Mouse (Mus musculus) kidney, postnatal 0 days (tissue): ENCODE measurements around the gene Ino80d. TPM values are rescaled to one million over a fixed set of nuclear protein-coding genes. Genes with fewer than 3 reads are reported as not detected.
A peak's percentile ranks its signal among the peaks of the same experiment; 100 is the strongest.

Source experiments
- ATAC-seq: fragments of 200-750 bp; cut with Nextera tagmentation; replicated peaks from 2 replicates; pipeline ENCODE4 v1.8.0; 2017; ENCODE audit warnings: low read depth, moderate number of reproducible peaks, moderate TSS enrichment, moderate library complexity; ENCODE audit not compliant: low FRiP score
- DNase-seq: peaks from one replicate; pipeline ENCODE4 v3.0.0-alpha.2; 2016; ENCODE audit warnings: low spot score
- H3K27ac ChIP-seq: fragments of 300-500 bp; sonication (generic); 2 replicates; pipeline ENCODE4 v1.5.1; 2014; ENCODE audit warnings: mild to moderate bottlenecking
- H3K27me3 ChIP-seq: fragments of 300-500 bp; sonication (generic); 2 replicates; pipeline ENCODE4 v1.6.1; 2014; ENCODE audit warnings: low read length, mixed read lengths; ENCODE audit not compliant: insufficient read depth
- H3K36me3 ChIP-seq: fragments of 300-500 bp; sonication (generic); 2 replicates; pipeline ENCODE4 v1.6.1; 2014; ENCODE audit warnings: low read length, mixed read lengths; ENCODE audit not compliant: insufficient read depth
- H3K4me1 ChIP-seq: fragments of 300-500 bp; sonication (generic); replicated peaks from 2 replicates; pipeline ENCODE4 v1.6.1; 2014; ENCODE audit warnings: antibody characterized with exemption, low read length, mixed read lengths; ENCODE audit not compliant: insufficient read depth
- H3K4me2 ChIP-seq: fragments of 300-500 bp; sonication (generic); 2 replicates; pipeline ENCODE4 v1.6.1; 2014; ENCODE audit warnings: mild to moderate bottlenecking, low read length, moderate library complexity, mixed read lengths
- H3K4me3 ChIP-seq: fragments of 300-500 bp; sonication (generic); replicated peaks from 2 replicates; pipeline ENCODE4 v1.5.1; 2014; ENCODE audit warnings: low read depth, low read length
- H3K9ac ChIP-seq: fragments of 300-500 bp; sonication (generic); 2 replicates; pipeline ENCODE4 v1.6.1; 2014; ENCODE audit warnings: low read depth, low read length
- H3K9me3 ChIP-seq: fragments of 300-500 bp; sonication (generic); replicated peaks from 2 replicates; pipeline ENCODE4 v1.6.1; 2016; ENCODE audit warnings: low read length, inconsistent platforms, mixed read lengths
- CTCF ChIP-seq: IDR thresholded peaks from 2 replicates; pipeline ENCODE4 v1.5.1; 2016; ENCODE audit warnings: antibody characterized with exemption, low read depth, mild to moderate bottlenecking, moderate library complexity
- WGBS: fragments of 180-500 bp; shearing (Covaris S2); extraction: QIAGEN DNeasy Blood & Tissue Kit; methylation state at CpG from one replicate; pipeline ENCODE4 v1.1.7; 2014; 5-methylcytosine and 5-hydroxymethylcytosine counted together
- polyA plus RNA-seq: library from polyadenylated mRNA; unstranded; fragments of >200 nt; fragmentation: Nextera tagmentation; extraction: Ambion mirVana; gene quantifications from 2 replicates; pipeline ENCODE4 v1.2.1, GENCODE M21; 2015

Gene Ino80d
- polyA plus RNA-seq, 1 experiment from 2014 or later: 6.5 TPM

GRCm38 (mm10) chr1:63032929-63033328 lies 81.5 kb downstream of the Ino80d start:
- DNase-seq (no peak), ATAC-seq (no peak)
- TF ChIP-seq CTCF: no peak
- H3K4me1 ChIP-seq: no peaks in the 10 kb centered on the region
- H3K9ac ChIP-seq: no peak overlapping the region
- no peaks in the 10 kb centered on the region for H3K9me3 ChIP-seq
- no peaks in the 10 kb centered on the region for H3K27me3 ChIP-seq
- WGBS: 72% methylated on average over 3 of the region's 3 CpGs
- H3K27ac ChIP-seq: no peak overlapping the region
- H3K36me3 ChIP-seq: no peaks in the 10 kb centered on the region
- no peak overlapping the region for H3K4me2 ChIP-seq
- no peak overlapping the region for H3K4me3 ChIP-seq

- no peak overlapping the region for H3K27ac ChIP-seq
- H3K9ac ChIP-seq: no peak overlapping the region
- ATAC-seq (no peak), DNase-seq (no peak)
- no peak for TF ChIP-seq CTCF
- no peaks in the 10 kb centered on the region for H3K9me3 ChIP-seq
- H3K4me2 ChIP-seq: no peak overlapping the region
- H3K36me3 ChIP-seq: no peaks in the 10 kb centered on the region
- H3K27me3 ChIP-seq: no peaks in the 10 kb centered on the region
- no peak overlapping the region for H3K4me3 ChIP-seq
- no peaks in the 10 kb centered on the region for H3K4me1 ChIP-seq
- 12% methylated on average over 2 of the region's 2 CpGs for WGBS
Measured at GRCm38 (mm10) chr1:63019916-63020315, 94.6 kb downstream of the Ino80d start.

- Histone ChIP-seq H3K9me3 (0 out of 2 replicates have a peak, but pooled peaks cover 2% of the 10 kb centered on the region), H3K9ac (no peak overlapping the region), H3K4me1 (no peaks in the 10 kb centered on the region), H3K4me2 (no peak overlapping the region), H3K4me3 (no peak overlapping the region), H3K27me3 (no peaks in the 10 kb centered on the region), H3K27ac (no peak overlapping the region), H3K36me3 (no peaks in the 10 kb centered on the region)
- 40% methylated on average over 12 of the region's 12 CpGs for WGBS
- ATAC-seq (peak; percentile 75), DNase-seq (no peak)
- no peak for TF ChIP-seq CTCF
Measured at GRCm38 (mm10) chr1:63005013-63005646, 109.3 kb downstream of the Ino80d start.

DNA sequence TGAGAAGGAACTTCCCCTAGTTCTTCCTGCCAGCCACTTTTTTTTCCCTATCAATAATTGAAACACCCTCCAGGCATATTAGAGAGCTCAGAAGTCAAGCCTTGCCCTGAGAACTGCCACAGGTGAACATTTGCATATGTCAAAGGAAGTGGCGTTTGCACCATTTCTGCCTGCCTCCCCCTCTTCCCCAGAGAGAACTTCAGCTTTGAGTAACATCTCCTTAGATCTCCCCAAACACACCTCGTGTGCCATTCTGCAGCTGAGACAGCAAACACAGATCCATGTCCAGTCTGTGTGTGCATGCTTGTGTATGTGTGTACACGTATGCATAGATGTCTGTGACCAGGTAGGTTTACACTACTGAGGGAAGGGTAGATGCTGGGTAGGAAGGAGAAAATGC lies 112.6 kb downstream of the Ino80d start:
- ATAC-seq (no peak), DNase-seq (no peak)
- Histone ChIP-seq H3K27me3 (no peaks in the 10 kb centered on the region), H3K9me3 (no peaks in the 10 kb centered on the region), H3K9ac (no peak overlapping the region), H3K4me2 (no peak overlapping the region), H3K36me3 (no peaks in the 10 kb centered on the region), H3K4me1 (no peaks in the 10 kb centered on the region), H3K27ac (no peak overlapping the region), H3K4me3 (no peak overlapping the region)
- no peak for TF ChIP-seq CTCF
- 59% methylated on average over 3 of the region's 3 CpGs for WGBS

GRCm38 (mm10) chr1:62993348-62993747 lies 121.1 kb downstream of the Ino80d start:
- Histone ChIP-seq H3K9me3 (no peaks in the 10 kb centered on the region), H3K9ac (no peak overlapping the region), H3K4me3 (no peak overlapping the region), H3K4me1 (0 out of 2 replicates have a peak, but pooled peaks cover 2% of the 10 kb centered on the region), H3K4me2 (no peak overlapping the region), H3K27ac (no peak overlapping the region), H3K27me3 (no peaks in the 10 kb centered on the region), H3K36me3 (no peaks in the 10 kb centered on the region)
- 6% methylated on average over 1 of the region's 1 CpGs for WGBS
- TF ChIP-seq CTCF: no peak
- ATAC-seq (no peak), DNase-seq (no peak)

GRCm38 (mm10) chr1:62992648-62993047 lies 121.8 kb downstream of the Ino80d start:
- no peaks in the 10 kb centered on the region for H3K9me3 ChIP-seq
- no peak overlapping the region for H3K9ac ChIP-seq
- TF ChIP-seq CTCF: no peak
- H3K36me3 ChIP-seq: no peaks in the 10 kb centered on the region
- DNase-seq: no peak
- no peak overlapping the region for H3K27ac ChIP-seq
- WGBS: 57% methylated on average over 5 of the region's 5 CpGs
- ATAC-seq: no peak
- no peaks in the 10 kb centered on the region for H3K27me3 ChIP-seq
- 0 out of 2 replicates have a peak, but pooled peaks cover 2% of the 10 kb centered on the region for H3K4me1 ChIP-seq
- no peak overlapping the region for H3K4me3 ChIP-seq
- H3K4me2 ChIP-seq: no peak overlapping the region

- TF ChIP-seq CTCF: no peak
- 79% methylated on average over 10 of the region's 10 CpGs for WGBS
- no peak overlapping the region for H3K27ac ChIP-seq
- no peak for DNase-seq
- no peak for ATAC-seq
- H3K36me3 ChIP-seq: no peaks in the 10 kb centered on the region
- H3K4me3 ChIP-seq: no peak overlapping the region
- H3K4me1 ChIP-seq: 0 out of 2 replicates have a peak, but pooled peaks cover 2% of the 10 kb centered on the region
- H3K27me3 ChIP-seq: no peaks in the 10 kb centered on the region
- H3K4me2 ChIP-seq: no peak overlapping the region
- H3K9me3 ChIP-seq: no peaks in the 10 kb centered on the region
- no peak overlapping the region for H3K9ac ChIP-seq
Measured at GRCm38 (mm10) chr1:62991021-62991420, 123.4 kb downstream of the Ino80d start.
